Mouse (Mus musculus) kidney, postnatal 4 days (tissue): ENCODE data around the gene Olfr599.
"Not testable (repeated sequence)": the region's sequence is repeated elsewhere in the genome, so short reads cannot be mapped to it uniquely, and the experiment has no call there.

ENCODE experiments used
- DNase-seq, 2 experiments: peaks; one replicate each; pipeline ENCODE4 v3.0.0; 2021; ENCODE audit warnings: mixed read lengths in 2 of 2

Gene Olfr599

GRCm38 (mm10) chr7:103335617-103336016 lies at the start of gene Olfr599:
Gene Olfr599, plus strand, starts transcription at chr7:103335917.
- DNase-seq = no peak

- not testable (repeated sequence) for DNase-seq
Observed at GRCm38 (mm10) chr7:103305348-103305747, 30.4 kb upstream of the Olfr599 start, which contains the start of gene Olfr596. Gene Olfr596, plus strand, starts transcription at chr7:103305648.

- not testable (repeated sequence) for DNase-seq
Observed at GRCm38 (mm10) chr7:103316015-103316414, 19.7 kb upstream of the Olfr599 start, which contains the start of gene Olfr597. Gene Olfr597, plus strand, starts transcription at chr7:103316315.

- DNase-seq = no peak
Observed at GRCm38 (mm10) chr7:103323268-103323667, 12.4 kb upstream of the Olfr599 start, which contains the start of gene Olfr598. Gene Olfr598, plus strand, starts transcription at chr7:103323568.

- DNase-seq = no peak
Observed at GRCm38 (mm10) chr7:103349569-103349968, 13.9 kb downstream of the Olfr599 start, which contains the start of gene Olfr600. Gene Olfr600, minus strand, starts transcription at chr7:103349669.

GRCm38 (mm10) chr7:103362555-103362954 lies 26.8 kb downstream of the Olfr599 start, which contains the start of gene Olfr601:
Gene Olfr601, minus strand, starts transcription at chr7:103362655.
- DNase-seq = no peak

GRCm38 (mm10) chr7:103386077-103386476 lies 50.4 kb downstream of the Olfr599 start, which contains the start of gene Olfr603:
Gene Olfr603, minus strand, starts transcription at chr7:103386177.
- no peak for DNase-seq
